Mouse (Mus musculus): ENCODE results near the gene G3bp1. TPM values are rescaled to one million over a fixed set of nuclear protein-coding genes. Genes with fewer than 3 reads are reported as not detected.

Gene G3bp1
- polyA plus RNA-seq, 1 experiment from 2014 or later = 149 TPM

DNA sequence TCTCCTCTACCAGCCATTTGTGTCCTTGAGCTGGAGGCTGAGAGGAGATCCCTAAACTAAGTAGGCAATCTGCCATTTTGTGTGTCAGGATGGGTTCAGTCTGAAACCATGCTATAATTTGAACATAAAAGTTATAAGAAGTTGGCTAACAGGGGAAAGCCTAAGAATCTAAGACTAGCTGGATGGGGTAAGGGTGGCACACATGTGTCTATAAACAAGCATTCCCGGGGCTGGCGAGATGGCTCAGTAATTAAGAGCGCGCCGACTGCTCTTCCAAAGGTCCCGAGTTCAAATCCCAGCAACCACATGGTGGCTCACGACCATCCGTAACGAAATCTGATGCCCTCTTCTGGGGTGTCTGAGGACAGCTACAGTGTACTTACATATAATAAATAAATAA is 7.3 kb upstream of the G3bp1 start:
- no peak for DNase-seq (ENCODE audit: low spot score)

DNA sequence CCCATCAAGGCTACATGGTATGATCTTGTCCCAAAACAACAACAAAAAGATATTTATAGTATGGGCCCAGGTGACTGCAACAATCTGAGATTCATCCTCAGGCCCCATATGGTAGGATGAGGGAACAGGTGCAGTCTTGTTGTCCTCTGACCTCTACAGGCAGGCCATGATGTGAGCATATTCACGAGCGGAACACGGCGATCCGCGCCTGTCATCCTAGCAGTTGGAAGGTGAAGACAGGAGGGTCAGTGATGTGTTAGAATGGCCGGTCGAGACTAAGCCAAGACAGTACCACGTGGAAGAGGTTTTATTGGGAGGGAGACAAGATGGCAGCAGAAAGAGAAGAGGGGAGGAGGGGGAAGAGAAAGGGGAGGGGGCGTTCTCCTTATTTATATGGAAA is 4.8 kb upstream of the G3bp1 start:
- DNase-seq (ENCODE audit: low spot score) = no peak

DNA sequence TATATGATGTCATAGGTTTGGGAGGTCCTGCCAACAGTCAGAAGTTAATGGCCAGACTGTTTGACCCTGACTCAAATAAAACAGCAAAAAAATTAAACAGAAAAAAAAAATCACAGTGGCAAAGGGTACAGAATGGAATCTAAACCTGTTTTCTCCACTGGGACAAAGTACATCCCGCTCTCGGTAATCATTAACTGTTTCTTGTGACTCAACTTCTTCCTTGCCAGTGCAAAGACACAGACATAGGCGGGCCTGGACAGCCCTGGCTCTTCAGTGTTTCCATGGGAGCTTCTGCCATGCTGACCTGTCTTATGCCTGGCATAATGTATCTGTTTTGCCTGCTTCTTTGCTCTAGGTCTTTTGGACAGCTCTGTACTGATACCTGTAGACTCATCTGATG is 4.3 kb upstream of the G3bp1 start:
- no peak for DNase-seq (ENCODE audit: low spot score)

DNA sequence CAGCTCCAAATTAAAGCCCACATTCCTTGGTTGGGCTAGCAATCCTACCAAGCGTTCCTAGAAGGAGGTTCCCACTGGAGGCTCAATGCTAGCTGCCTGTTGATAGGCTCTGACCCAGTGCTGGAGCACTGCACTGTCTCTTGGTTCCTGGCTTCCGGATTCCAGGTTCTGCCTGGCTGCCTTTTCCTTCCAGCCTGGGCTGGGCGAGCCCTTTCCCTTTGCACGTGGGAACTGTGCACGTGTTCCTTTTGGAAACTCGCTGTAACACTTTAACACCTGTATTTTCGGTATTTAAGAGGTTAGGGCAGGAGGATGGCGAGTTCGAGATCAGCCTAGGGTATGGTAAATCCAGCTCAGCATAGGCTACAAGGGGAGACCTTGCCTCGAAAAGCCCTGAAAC is 1.5 kb upstream of the G3bp1 start:
- no peak for DNase-seq (ENCODE audit: low spot score)

DNA sequence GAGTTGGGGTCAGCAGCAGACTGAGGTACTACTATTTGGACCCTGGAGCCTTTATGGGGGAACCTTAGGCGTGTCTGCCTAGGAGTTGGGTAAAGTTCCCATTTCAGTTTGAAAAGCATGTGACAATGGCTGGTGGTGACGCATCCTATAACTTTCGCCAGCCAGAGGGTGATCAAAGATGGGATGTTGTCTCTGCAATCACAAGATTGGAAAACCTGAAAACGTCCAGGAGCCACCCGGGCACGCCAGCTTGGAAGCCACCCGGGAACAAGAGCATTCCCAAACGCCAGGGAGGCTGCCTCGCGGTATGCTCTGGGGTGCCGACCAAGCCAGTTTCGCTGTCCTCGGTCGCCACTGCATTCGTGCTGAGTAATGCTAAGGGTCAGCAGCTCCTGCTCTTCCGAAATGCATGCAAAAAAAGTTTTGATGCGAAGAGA is 856 bp upstream of the G3bp1 start:
- DNase-seq (ENCODE audit: low spot score) = no peak

DNA sequence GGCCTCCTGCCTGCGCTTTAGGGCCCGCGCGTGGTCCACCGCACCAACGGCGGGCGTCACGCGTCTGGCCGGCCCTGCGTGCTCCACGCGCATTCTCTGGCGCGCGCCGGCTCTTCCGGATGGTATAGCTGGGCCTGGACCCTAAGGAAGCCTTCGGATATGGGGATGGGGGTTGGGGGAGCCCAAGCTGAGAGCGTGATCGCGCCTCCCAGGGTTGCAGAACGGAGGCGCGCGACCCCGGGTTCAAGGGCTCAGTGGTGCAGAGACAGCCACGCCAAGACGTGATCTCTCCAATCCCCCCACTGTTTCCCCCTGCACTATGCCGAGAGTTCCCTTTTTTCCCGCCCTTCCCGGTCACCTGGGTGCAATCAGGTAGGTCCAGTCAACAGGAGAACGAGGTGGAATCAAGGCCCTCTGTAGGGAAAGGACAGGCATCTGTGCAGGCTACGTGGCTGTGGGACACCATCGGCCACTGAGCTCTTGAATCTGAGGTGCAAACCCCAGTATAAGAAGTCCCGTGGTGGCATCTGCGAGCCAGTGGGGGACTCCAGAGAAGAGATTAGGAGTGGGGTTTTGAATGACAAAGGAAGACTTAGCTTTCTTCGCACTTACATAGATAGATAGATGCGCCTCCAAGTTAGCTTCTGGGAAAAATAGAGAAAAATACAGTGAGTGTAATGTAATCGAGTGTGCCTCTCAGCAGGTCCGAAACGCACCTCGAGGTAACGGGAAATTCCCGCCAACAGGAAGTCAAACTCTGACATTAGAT is 622 bp downstream of the G3bp1 start:
- peak; percentile 14 for DNase-seq (ENCODE audit: low spot score)

DNA sequence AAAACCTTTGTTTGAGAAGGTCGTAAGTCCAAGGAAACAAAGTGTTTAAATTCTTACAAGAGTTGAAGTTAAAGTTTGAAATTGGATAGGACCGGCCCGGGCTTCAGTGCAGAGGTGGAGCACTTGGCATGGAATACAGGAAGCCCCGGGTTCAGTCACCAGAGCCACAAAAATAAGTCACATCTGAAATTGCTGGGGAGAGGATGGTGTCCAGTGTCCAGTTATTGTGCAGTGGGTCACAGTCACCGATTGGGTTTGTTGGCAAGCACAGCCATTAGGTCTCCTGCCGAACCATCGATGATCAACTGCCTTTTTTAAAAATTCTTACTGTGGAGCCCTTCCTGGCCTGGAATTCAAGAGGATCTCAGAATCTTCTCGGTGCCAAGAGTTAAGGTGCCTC is 1.3 kb downstream of the G3bp1 start:
- DNase-seq (ENCODE audit: low spot score) = no peak

DNA sequence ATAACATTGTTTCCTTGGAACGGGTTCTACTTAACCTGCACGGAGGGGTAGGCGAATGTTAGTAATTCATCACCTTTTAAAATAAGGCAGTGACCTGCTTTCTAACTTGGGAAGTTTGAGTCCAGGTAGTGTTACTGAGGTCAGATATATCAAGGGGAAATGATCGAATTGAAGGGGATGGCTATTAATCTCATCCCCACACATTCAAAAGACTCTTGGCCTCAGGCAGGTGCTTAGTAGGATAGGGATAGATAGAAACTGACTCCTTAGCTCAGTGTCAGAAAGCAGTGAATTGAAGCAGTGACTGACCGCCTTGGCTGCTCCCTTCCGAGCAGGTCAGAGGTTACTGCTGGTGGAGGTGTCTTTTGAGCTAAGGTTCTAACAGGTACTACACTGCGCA is 2.0 kb downstream of the G3bp1 start:
- DNase-seq (ENCODE audit: low spot score) = no peak

DNA sequence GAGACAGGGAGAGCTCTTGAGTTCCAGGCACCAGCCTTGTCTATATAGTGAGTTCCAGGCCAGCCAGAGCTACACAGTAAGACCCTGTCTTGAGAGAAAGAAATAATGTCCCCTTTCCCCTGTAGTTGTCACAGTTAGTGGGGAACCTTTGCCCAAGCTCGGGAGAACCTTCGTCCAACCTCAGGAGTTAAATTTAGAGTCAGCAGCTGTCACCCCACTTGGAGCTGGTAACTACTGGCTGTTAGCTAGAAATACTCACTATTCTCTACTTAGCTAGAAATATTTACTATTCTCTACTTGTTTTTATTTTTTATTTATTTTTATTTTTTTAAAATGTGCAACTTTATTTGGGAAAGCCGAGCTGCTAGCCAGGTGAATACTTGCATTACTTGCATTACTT is 3.7 kb downstream of the G3bp1 start:
- no peak for DNase-seq (ENCODE audit: low spot score)

DNA sequence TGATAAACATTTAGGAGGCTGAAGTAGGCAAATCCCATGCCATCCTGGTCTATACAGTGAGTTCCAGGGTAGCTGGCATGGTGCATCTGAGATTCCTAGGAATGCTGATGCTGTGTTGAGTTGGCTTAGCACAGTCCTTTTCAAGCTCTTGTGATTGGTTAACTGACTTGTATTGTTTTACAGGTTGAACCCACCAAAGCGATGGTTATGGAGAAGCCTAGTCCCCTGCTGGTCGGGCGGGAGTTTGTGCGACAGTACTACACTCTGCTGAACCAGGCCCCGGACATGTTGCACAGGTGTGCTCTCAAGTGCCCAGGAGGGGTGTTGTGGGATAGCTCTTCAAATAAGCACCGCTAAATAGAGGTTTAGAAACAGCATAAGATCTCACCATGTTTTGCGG is 16.0 kb downstream of the G3bp1 start:
- no peak for DNase-seq (ENCODE audit: low spot score)

DNA sequence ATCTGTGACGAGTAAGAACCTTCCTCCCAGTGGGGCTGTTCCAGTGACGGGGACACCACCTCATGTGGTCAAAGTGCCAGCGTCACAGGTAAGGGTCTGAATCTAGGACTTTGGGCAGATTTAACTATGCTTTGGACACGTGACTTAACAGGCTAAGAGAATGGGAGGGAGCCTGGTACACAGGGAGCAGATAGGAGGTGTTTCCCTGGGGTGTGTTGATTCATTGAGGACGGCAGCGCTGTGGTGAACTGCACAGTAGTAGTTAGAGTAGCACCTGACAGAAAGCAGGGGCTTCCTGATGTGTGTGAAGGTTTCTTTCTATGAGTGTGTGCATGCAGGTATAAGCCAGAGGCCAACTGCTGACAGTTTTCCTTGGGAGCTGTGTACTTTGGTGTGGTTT is 26.7 kb downstream of the G3bp1 start:
- no peak for DNase-seq (ENCODE audit: low spot score)

DNA sequence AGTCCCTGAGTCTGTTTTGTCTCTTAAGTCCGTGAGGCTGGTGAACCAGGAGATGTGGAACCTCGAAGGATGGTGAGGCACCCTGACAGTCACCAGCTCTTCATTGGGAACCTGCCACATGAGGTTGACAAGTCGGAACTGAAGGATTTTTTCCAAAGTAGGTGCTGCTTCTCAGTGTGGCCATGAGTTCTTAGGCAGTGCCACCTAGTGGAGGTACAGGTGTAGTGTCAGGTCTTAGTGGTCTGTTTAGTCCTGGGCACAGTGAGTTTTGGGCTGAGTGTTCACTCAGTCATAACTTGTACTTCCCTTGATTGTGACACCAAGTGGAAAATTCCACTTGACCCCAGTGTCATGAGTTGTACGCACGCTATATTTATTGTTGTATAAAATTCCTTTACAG is 28.4 kb downstream of the G3bp1 start:
- DNase-seq (ENCODE audit: low spot score) = peak; percentile 54

DNA sequence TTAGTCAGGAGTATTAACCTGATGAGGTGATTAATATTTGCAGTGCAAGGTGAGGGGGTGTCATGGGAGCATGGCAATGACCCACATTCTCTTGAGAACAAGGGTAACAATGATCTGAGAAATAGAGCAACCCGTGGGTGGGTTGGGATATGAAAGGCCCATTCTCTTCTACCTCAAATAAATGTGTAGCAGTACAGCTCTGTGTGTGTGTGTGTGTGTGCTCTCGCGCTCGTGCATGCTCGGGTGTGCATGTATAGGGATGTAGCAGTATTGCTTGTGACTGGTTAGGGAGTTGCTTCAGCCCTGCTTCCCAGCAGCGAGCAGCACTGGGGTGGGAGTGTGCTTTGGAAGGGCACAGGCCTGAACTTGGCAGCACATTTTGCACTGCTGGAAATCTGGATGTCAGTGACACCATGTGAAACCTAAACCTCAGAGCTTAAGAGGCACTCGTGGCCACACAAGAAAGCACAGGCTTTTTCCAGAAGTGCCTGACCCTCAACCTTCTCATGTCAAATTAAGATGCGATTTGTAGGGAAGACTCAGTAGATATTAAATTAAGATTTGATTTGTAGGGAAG is 32.6 kb downstream of the G3bp1 start:
- no peak for DNase-seq (ENCODE audit: low spot score)

DNA sequence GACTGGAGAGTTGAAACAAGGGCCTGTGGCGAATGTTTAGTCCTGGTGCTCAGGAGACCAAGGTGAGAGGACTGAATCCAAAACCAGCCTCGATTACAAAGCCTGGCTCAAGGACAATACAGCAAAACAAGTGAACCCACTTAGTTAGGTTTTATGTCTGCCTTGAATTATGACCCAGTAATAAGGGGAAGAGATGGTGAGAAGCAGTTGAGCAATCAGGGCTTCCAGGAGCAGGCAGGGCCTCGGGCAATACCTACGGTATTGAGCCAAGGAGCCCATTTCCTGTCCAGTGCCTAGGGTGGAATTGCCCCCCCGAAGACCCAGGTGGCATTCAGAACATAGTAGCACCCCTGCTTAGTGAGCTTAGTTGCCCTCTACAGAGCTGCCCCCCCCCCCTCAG is 33.4 kb downstream of the G3bp1 start:
- no peak for DNase-seq (ENCODE audit: low spot score)

DNA sequence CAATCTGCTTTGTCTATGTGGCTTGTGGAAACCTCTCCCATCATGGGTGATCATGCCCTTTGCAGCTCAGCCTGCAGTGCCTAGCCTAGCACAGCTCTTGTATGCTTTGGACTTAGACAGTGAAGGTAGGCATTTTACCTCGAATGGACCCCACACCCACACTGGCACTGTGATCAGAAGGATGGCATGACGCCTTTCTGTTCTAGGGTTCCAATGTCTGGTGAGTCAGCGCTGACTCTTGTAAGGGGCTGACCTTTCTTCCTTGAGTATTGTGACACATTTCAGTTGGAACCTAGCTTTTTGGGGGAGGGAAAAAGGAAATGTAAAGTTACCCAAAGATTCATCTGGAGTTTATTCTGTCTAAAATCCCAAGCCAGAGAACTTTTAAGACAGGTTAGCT is 36.0 kb downstream of the G3bp1 start:
- no peak for DNase-seq (ENCODE audit: low spot score)

DNA sequence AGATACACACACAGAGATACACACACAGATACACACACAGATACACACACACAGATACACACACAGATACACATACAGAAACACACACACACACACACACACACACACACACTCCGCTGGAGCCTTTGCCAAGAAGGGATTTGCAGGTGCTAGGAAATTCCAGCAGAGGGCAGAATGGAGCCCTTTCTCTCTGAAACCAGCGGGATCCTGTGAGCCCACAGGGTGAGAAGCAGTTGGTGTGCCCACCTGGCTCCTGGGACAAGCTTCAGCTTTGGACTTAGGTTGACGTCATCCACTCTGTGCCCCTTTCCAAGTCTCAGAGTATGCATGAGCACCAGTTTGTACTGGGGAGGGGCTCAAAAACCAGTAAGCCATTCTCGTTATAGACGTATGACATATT is 41.9 kb downstream of the G3bp1 start:
- DNase-seq (ENCODE audit: low spot score) = peak; percentile 15

DNA sequence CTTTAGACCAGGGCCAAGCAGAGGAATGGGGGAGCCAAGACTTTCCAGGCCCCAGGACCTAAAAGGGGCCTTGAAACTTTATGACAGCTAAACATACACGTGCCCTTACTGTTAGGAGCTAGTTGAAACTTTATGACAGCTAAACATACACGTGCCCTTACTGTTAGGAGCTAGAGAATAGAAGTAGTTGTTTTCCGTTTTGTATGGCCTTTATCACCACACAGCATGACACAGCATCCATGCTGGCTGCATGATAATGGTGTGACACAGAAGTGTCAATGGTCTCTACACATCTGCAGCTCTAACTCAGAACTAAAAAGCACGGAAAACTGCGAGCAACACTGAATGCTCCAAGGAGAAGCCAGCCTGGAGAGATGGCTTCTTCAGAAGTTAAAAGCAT is 48.2 kb downstream of the G3bp1 start:
- DNase-seq (ENCODE audit: low spot score) = no peak

DNA sequence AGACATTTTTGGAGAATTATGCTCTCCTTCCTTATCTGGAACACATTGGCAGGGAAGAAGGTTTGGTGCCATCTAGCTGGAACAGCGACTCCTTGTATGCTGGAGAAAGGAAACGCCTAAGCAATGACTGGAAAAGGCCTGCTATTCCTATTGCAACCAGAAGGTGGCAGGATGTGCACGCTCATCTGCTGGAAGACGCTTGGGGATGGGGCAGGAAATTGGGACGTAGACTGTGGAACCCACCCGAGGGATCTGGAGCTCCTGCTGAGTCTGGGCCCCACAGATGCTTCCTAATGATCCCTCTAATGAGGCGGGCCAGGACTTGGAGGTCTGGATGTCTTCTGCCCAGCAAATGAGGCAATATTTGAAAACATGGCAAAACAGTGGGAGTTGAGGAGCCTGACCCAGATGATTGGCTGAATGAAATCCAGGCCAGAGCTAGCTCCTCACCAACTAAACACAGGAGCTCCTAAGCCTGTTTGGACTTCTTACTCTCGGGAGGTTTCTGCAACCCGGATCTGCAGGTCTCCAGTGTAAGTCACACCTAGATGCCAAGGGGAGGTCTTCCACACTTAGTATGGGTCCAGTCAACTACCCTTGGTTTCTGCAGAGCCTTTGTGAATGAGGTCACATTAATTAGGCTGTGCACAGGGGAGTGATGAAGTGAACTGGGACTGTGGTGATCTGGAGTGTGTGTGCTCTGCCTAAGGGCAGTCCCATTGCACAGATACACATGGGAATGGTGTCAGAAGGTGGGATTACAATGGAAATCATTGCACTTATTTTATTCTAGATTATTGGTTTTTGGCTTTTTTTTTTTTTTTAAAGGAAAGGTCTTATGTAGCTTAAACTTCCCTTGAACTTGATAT is 49.6 kb downstream of the G3bp1 start:
- DNase-seq (ENCODE audit: low spot score) = peak; percentile 45

DNA sequence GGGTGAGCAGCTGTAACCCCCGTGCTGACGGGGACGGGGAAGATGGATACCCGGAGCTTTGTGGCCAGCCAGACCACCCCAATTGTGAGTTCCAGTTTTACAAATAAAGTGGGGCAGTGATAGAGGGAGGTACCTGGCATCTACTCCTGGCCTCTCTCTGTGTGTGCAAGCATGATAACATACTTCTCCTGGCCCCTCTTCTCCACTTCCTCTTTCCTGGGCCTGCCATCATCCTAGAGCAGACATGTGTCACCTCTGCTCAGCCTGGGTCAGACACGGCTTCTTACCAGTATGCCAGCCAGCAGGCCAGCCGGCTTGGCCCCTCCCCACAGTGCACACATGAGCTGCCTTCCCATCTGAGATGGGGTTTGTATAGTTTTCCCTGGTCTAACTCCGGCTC is 61.3 kb downstream of the G3bp1 start:
- no peak for DNase-seq (ENCODE audit: low spot score)

DNA sequence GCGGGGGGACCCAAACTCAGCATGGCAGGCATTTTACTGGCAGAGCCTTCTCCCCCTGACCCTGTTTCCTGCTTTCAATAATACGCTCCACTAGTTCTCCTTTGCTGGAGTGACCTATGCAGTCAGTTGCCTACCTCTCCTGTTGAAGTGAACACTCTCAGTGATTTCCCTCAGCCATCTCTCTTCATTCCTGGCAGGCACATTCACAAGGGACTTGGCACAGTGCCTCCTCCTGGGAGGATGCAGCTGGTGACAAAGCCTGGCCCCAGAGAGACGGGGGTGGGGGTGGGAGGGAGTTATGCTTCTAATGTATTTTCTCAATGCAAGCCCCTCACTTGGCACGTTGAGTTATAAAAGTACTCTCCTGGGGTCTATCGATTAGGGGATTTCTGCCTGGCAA is 63.9 kb downstream of the G3bp1 start:
- no peak for DNase-seq (ENCODE audit: low spot score)

DNA sequence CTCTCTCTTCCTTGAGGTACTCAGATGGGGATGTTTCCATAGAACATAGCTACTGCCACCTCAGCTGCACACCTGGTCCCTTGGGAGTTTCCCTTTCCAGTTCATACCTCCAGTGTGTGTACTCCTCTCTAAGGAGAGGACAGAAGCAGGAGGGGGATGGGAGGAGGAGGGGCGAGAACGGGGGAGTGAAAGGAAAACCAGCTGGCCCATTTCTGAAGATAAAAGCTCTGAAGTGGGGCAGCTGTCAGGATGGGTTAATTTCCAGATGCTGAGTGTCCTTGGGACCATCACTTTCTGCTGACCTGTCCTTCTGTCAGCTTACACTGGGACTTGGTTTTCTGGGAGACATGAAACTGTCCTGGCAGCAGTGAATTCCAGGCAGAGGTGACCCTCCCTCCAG is 65.3 kb downstream of the G3bp1 start:
- DNase-seq (ENCODE audit: low spot score) = no peak

DNA sequence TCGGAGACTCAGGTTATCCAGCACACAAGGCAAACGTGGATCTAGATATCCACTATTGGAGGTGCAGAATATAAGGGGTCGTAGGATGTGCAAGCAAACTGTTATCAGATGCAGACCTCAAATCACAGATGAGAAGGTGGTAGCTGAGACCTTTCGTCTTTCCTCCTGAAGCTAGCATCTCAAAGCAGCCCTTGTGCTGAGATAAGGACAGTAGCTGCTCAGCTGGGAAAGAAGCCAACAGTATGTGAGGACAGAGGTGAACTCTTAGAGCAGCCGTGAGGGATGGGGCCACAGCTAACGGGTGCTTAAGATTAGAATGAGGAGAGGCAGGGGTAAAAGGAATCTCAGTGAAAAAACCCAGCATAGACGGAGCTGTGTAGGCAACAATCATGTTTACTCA is 72.6 kb downstream of the G3bp1 start:
- DNase-seq (ENCODE audit: low spot score) = no peak

DNA sequence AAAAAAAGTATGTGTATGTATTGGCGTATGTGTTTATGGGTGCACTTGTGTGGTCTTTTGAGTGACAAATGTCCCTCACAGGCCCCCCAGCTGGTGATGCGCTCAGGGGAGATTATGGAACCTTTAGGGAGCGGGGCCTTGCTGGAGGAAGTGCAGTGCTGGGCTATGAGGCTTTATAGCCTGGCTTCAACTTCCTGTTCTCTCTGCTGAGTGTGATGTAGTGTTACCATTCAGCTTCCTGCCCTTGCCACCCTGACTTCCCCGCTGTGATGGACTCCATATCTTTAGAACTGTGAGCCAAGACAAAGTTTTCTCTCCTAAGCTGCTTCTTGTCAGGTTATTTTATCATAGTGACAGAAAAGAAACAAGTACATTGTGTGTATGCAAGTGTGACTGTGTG is 73.2 kb downstream of the G3bp1 start:
- DNase-seq (ENCODE audit: low spot score) = no peak
